Mouse (Mus musculus) testis, adult 2 months (tissue): ENCODE data around the gene Bend3. TPM values are rescaled to one million over a fixed set of nuclear protein-coding genes. Genes with fewer than 3 reads are reported as not detected.

Experiments used
- H3K27ac ChIP-seq: fragments of 200-500 bp; 2 replicates; pipeline ENCODE4 v1.5.1; 2012; ENCODE audit warnings: low read depth, low read length; ENCODE audit not compliant: control insufficient read depth, insufficient read depth
- H3K27me3 ChIP-seq: fragments of 200-500 bp; 2 replicates; pipeline ENCODE4 v1.6.1; 2012; ENCODE audit warnings: mild to moderate bottlenecking, low read length, moderate library complexity; ENCODE audit not compliant: control insufficient read depth, insufficient read depth
- H3K36me3 ChIP-seq: fragments of 200-500 bp; 2 replicates; pipeline ENCODE4 v1.6.1; 2012; ENCODE audit warnings: mild to moderate bottlenecking, low read length; ENCODE audit not compliant: control insufficient read depth, insufficient read depth
- H3K4me1 ChIP-seq: fragments of 200-500 bp; 2 replicates; pipeline ENCODE4 v1.6.1; 2012; ENCODE audit warnings: low read length; ENCODE audit not compliant: control insufficient read depth, insufficient read depth
- H3K4me3 ChIP-seq: fragments of 200-500 bp; 2 replicates; pipeline ENCODE4 v1.5.1; 2012; ENCODE audit warnings: low read depth, mild to moderate bottlenecking, low read length, moderate library complexity, mixed read lengths; ENCODE audit not compliant: control insufficient read depth
- CTCF ChIP-seq: fragments of 200-500 bp; IDR thresholded peaks from 2 replicates; pipeline ENCODE4 v1.5.1; 2012; ENCODE audit warnings: low read depth, mild to moderate bottlenecking, inconsistent platforms, low read length, moderate library complexity; ENCODE audit not compliant: control insufficient read depth, insufficient read depth, insufficient replicate concordance
- POLR2A ChIP-seq: fragments of 200-500 bp; IDR thresholded peaks from 2 replicates; pipeline ENCODE4 v1.6.1; 2012; ENCODE audit warnings: low read depth, mild to moderate bottlenecking, inconsistent platforms, low read length, moderate library complexity; ENCODE audit not compliant: control insufficient read depth
- polyA plus RNA-seq: library from polyadenylated mRNA; depleted of rRNA; stranded (reverse); fragments of >200 nt; gene quantifications from 2 replicates; pipeline ENCODE4 v1.2.3, GENCODE M21; 2012; rRNA removed

The Bend3 gene
- polyA plus RNA-seq, 1 experiment: 3.9 TPM

DNA sequence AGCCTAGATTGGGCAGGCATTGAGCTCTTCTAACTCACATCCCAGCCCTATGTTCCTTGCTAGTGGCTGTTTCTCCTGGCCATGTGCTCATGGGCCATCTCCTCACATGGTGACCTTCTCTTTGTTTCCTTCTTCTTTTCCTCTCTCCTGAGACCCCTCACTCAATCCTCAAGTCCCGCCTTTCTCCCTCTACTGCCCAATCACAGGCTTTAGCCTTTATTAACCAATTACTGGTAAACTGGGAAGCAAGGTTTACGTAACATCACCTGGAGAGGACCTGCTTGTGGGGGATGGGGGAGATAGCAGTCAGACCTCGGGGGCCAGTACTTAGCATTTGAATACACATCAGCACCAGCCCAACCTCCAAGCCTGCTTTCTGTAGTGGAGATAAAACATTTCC, 72.8 kb downstream of the Bend3 start:
- Histone ChIP-seq H3K36me3 (no peaks in the 10 kb centered on the region), H3K4me1 (no peaks in the 10 kb centered on the region), H3K27me3 (no peaks in the 10 kb centered on the region), H3K27ac (no peak overlapping the region), H3K4me3 (no peak overlapping the region)
- TF ChIP-seq CTCF (no peak), POLR2A (no peak)

DNA sequence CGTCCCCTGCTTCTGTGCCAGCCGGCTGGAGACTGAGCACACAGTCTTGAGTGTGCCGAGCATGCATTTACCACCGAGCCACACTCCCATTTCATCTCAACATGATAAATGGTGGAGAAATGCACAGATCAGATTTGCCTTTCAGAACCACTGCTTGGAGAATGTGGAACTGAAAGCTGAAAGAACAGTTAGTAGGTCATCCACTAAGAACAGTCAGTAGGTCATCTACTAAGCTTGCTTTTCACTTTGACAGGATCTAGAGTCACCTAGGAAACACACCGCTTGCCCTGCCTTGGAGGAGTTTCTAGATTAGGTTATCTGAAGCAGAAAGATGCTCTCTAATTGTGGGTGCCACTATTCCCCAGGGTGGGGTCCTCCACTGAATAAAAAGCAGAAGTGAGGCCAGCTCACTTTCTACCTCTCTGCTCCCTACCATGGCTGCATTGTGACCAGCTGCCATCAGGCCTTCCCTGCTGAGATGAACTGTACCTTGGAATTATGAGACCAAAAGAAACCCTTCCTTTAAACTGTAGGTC, 79.1 kb downstream of the Bend3 start:
- Histone ChIP-seq H3K4me1 (peaks cover 3% of the 10 kb centered on the region; the same call in 1 of the 2 replicates), H3K36me3 (no peaks in the 10 kb centered on the region), H3K27me3 (no peaks in the 10 kb centered on the region), H3K27ac (no peak overlapping the region), H3K4me3 (no peak overlapping the region)
- TF ChIP-seq POLR2A (no peak), CTCF (no peak)

DNA sequence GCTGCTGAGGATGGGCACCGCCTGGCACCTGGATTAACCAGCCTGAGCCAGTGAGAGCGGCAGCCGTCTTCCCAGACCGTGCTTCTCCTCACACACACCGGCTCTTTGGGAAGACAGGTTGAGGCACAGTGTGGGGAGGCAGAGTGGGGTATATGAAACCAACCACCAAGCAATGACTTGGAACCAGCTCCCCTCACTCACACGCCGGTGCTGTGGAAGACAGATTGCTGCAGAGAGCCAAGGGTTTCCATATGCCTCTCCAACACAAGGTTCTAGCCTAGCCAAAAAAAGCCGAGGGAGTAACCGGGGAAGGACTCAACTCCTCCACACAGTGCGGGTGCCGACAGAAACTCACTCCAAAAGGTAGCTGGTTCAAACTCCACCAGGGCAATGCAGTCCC, 80.7 kb downstream of the Bend3 start:
- Histone ChIP-seq H3K27ac (no peak overlapping the region), H3K27me3 (no peaks in the 10 kb centered on the region), H3K36me3 (no peaks in the 10 kb centered on the region), H3K4me3 (no peak overlapping the region), H3K4me1 (peaks cover 3% of the 10 kb centered on the region; the same call in 1 of the 2 replicates)
- TF ChIP-seq CTCF (no peak), POLR2A (no peak)

DNA sequence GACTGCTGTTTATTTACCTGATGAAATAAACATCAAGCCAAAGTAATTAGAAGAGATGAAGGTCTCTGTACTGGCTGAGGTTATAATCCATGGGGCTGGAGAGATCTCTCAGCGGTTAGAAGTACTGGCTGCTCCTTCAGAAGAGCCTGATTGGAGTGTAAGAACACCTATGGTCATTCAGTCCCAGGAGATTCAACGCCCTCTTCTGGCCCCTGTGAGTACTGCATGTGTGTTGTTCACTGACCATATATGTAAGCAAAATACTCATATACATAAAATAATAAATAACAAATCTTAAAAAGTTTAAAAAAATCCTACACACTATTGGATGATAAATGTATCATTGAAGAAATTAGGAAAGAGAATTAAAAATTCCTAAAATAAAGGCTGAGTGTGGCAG, 82.1 kb downstream of the Bend3 start:
- H3K27ac ChIP-seq: no peak overlapping the region
- no peaks in the 10 kb centered on the region for H3K36me3 ChIP-seq
- peaks cover 3% of the 10 kb centered on the region; the same call in 1 of the 2 replicates for H3K4me1 ChIP-seq
- H3K4me3 ChIP-seq: no peak overlapping the region
- TF ChIP-seq CTCF: peak; percentile 54; the same call in 1 of the 2 replicates
- TF ChIP-seq POLR2A: no peak
- H3K27me3 ChIP-seq: no peaks in the 10 kb centered on the region

DNA sequence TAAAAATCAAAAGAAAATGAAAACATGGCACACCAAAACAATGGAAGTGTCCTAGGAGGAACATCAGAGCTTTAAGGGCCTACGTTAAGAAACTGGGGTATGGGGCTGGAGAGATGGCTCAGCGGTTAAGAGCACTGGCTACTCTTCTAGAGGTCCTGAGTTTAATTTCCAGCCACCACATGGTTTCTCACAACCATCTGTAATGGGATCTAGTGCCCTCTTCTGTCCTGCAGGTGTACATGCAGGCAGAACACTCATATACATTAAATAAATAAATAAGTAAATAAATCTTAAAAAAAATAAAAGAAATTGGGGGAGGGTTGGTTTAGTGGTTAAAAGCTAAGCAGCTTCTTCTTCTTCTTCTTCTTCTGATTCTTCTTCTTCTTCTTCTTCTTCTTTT, 82.7 kb downstream of the Bend3 start:
- H3K36me3 ChIP-seq: no peaks in the 10 kb centered on the region
- H3K4me1 ChIP-seq: peaks cover 3% of the 10 kb centered on the region; the same call in 1 of the 2 replicates
- H3K27ac ChIP-seq: no peak overlapping the region
- H3K27me3 ChIP-seq: no peaks in the 10 kb centered on the region
- TF ChIP-seq CTCF (no peak), POLR2A (no peak)
- H3K4me3 ChIP-seq: no peak overlapping the region

Other genes starting within 250 kb of the Bend3 start
- 258 and 271 TPM in 2 replicates for gene Gm9803, start 45.3 kb downstream of the Bend3 start, polyA plus RNA-seq
- gene 1700021F05Rik, start 62.2 kb downstream of the Bend3 start, polyA plus RNA-seq: 6.9 and 10.0 TPM in 2 replicates
- 3.9 and 12.4 TPM in 2 replicates for gene Cd24a, start 99.5 kb downstream of the Bend3 start, polyA plus RNA-seq